Mouse (Mus musculus) heart, adult 2 months (tissue): ENCODE data around the gene Pdp2.

Experiments used
- CTCF ChIP-seq: fragments of 200-600 bp; IDR thresholded peaks from 2 replicates; pipeline ENCODE4 v1.8.1; 2022; ENCODE audit warnings: antibody characterized with exemption, mild to moderate bottlenecking, moderate library complexity
- POLR2A ChIP-seq: fragments of 200-500 bp; IDR thresholded peaks from 2 replicates; pipeline ENCODE4 v1.6.1; 2011; ENCODE audit warnings: mild to moderate bottlenecking, low read depth, low read length, control low read depth; ENCODE audit not compliant: insufficient read depth

GRCm38 (mm10) chr8:104601386-104601785, 10.1 kb downstream of the Pdp2 start:
- TF ChIP-seq POLR2A, result no peak
- TF ChIP-seq CTCF, result no peak
